Mouse (Mus musculus): ENCODE measurements at regions not wholly inside any gene's neighbourhood (a gene's known extent, or its start where the extent isn't known, plus 50 kb on each side); places are given as distances from the start of the nearest gene placed in this dataset.
"Not testable (repeated sequence)": the region's sequence is repeated elsewhere in the genome, so short reads cannot be mapped to it uniquely, and the experiment has no call there.

DNA sequence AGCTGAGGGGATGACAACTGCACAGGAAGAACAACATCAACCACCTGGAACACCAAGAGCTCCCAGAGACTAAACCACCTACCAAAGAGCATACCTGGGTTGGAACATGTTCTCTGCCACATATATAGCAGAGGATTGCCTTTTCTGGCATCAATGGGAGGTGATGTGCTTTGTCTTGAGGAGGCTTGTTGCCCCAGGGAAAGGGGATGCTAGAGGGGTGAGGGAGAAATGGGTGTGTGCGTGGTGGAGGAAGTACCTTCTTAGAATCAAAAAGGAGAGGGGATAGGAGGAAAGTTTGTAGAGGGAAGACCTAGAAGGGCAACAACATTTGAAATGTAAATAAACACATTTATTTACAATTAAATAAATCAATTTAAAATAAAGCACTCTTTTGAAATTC, 358.5 kb upstream of the Pfkp start:
- Histone ChIP-seq H3K4me1 (replicated peaks; ENCODE audit: low read depth, low read length) (peaks cover 7% of the 10 kb centered on the region), H3K27me3 (ENCODE audit: insufficient read depth, low read length) (no peaks in the 10 kb centered on the region), H3K4me3 (replicated peaks; ENCODE audit: low read length) (no peak overlapping the region), H3K9me3 (ENCODE audit: low read length) (no peaks in the 10 kb centered on the region), H3K36me3 (ENCODE audit: insufficient read depth, low read length) (no peaks in the 10 kb centered on the region)
- TF ChIP-seq POU5F1 (IDR thresholded peaks at IDR 0.05; ENCODE audit: borderline replicate concordance, low read length) = no peak
- no peak for TF ChIP-seq CTCF (conservative IDR thresholded peaks at IDR 0.05; ENCODE audit: low read length)
- TF ChIP-seq NANOG (IDR thresholded peaks at IDR 0.05; ENCODE audit: borderline replicate concordance, low read length) = no peak

DNA sequence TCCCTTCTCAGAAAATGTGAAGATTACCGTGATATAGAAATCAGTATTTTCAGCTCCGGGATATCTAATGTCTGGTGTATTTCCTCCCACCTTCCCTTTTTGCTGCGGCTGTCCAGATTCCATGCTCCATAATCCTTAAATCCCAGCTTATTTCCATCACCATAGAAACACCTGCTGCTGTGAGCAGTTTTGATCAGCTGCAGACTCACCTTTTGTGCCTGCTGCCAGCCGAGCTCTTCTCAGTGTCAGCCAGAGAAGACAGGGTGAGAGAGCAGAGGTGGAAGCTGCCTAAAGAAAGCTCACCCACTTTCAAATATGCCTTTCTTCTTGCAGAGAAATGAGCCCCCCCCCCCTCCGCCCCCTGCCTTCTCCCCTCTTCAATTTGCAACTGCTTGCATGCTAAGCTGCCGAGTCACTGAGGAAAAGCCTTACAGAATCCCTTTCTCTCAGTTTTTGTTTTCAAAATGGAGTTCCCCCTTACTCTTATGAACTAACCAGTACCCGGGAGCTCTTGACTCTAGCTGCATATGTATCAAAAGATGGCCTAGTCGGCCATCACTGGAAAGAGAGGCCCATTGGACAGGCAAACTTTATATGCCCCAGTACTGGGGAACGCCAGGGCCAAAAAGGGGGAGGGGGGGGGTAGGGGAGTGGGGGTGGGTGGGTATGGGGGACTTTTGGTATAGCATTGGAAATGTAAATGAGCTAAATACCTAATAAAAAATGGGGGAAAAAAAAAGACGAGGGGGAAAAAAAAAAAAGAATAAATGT, 350.1 kb upstream of the Pfkp start:
- not testable (repeated sequence) for H3K4me1 ChIP-seq (replicated peaks; ENCODE audit: low read depth, low read length); H3K4me3 ChIP-seq (replicated peaks; ENCODE audit: low read length); H3K36me3 ChIP-seq (ENCODE audit: insufficient read depth, low read length); H3K9me3 ChIP-seq (ENCODE audit: low read length); H3K27me3 ChIP-seq (ENCODE audit: insufficient read depth, low read length)

DNA sequence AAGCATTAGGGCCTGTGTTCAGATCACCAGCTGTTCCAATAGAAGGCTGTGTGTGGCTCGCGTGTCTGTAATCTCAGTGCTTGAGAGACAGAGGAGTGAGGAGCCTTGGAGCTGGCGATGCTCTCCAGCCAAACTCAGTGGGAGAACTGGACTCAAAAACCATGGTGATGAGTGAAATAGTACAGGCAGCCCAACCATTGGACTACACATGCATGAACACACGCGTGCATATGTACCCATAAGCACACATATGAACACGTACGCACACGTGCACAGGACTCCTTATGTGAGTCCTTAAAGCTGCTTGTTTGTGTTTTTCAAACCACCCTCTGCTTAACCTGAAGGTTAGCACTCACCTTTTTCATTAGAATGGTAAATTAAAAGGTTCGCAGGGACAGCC, 349.5 kb upstream of the Pfkp start:
- no peaks in the 10 kb centered on the region for H3K36me3 ChIP-seq (ENCODE audit: insufficient read depth, low read length)
- H3K27me3 ChIP-seq (ENCODE audit: insufficient read depth, low read length) = no peaks in the 10 kb centered on the region
- H3K4me1 ChIP-seq (replicated peaks; ENCODE audit: low read depth, low read length) = peaks cover 6% of the 10 kb centered on the region; the same call in 1 of the 2 replicates
- no peaks in the 10 kb centered on the region for H3K9me3 ChIP-seq (ENCODE audit: low read length)
- no peak overlapping the region for H3K4me3 ChIP-seq (replicated peaks; ENCODE audit: low read length)
- TF ChIP-seq NANOG (IDR thresholded peaks at IDR 0.05; ENCODE audit: borderline replicate concordance, low read length) = no peak
- TF ChIP-seq POU5F1 (IDR thresholded peaks at IDR 0.05; ENCODE audit: borderline replicate concordance, low read length) = no peak
- no peak for TF ChIP-seq CTCF (conservative IDR thresholded peaks at IDR 0.05; ENCODE audit: low read length)

DNA sequence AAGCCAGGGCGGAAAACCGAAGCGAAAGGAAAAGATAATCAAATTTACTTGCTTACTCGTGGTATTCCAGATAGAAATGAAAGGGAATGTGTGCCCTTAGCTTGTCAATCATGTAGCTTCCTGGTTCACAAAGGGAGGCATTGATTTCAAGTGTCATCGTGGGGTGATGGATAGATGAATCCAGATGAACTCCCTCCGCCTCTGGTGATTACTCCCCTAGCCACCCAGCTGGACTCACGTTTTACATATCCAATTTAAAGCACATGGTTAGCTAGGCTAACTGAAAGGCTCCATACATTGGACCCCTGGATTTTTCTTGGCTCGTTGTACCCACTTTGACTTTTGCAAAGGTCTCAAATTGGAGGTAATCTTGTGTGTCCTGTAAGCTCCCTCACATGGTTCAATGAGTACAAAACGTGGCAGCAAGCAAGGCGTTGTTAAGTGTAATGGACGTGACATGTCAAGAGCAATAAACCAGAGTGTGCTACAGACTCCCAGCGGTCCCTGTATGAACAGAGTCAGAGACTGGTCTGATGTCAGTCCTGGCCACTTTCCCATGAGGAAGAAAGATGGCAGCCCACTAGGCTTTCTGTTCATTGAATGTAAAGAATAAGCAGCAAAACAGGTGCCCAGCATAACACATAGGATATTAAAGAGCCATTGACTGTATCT, 343.9 kb upstream of the Pfkp start:
- TF ChIP-seq CTCF (conservative IDR thresholded peaks at IDR 0.05; ENCODE audit: low read length) (no peak), POU5F1 (IDR thresholded peaks at IDR 0.05; ENCODE audit: borderline replicate concordance, low read length) (no peak), NANOG (IDR thresholded peaks at IDR 0.05; ENCODE audit: borderline replicate concordance, low read length) (no peak)
- Histone ChIP-seq H3K9me3 (ENCODE audit: low read length) (no peaks in the 10 kb centered on the region), H3K36me3 (ENCODE audit: insufficient read depth, low read length) (no peaks in the 10 kb centered on the region), H3K27me3 (ENCODE audit: insufficient read depth, low read length) (no peaks in the 10 kb centered on the region), H3K4me3 (replicated peaks; ENCODE audit: low read length) (no peak overlapping the region), H3K4me1 (replicated peaks; ENCODE audit: low read depth, low read length) (peaks cover 13% of the 10 kb centered on the region)

DNA sequence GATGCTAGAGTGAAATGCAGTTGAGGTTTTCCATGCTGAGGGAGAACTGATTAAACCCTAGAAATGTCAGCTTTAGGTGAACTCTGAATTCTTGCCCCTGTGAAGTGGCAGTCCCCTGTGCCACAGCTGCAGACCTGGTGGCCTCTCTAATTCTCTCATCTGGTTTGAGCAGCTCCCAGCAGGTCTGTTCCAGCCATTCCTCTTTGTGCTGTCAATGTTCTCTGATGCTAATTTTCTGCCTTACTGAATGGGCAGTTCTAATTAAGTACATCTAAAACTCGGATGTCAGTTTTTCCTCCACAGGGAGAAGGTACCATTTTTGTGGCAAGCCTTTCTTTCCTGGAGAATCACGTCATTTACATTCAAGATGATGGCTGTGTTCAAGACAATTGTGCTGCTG, 343.1 kb upstream of the Pfkp start:
- Histone ChIP-seq H3K4me1 (replicated peaks; ENCODE audit: low read depth, low read length) (peaks cover 13% of the 10 kb centered on the region), H3K9me3 (ENCODE audit: low read length) (no peaks in the 10 kb centered on the region), H3K27me3 (ENCODE audit: insufficient read depth, low read length) (no peaks in the 10 kb centered on the region), H3K36me3 (ENCODE audit: insufficient read depth, low read length) (no peaks in the 10 kb centered on the region), H3K4me3 (replicated peaks; ENCODE audit: low read length) (no peak overlapping the region)
- TF ChIP-seq CTCF (conservative IDR thresholded peaks at IDR 0.05; ENCODE audit: low read length) = no peak

DNA sequence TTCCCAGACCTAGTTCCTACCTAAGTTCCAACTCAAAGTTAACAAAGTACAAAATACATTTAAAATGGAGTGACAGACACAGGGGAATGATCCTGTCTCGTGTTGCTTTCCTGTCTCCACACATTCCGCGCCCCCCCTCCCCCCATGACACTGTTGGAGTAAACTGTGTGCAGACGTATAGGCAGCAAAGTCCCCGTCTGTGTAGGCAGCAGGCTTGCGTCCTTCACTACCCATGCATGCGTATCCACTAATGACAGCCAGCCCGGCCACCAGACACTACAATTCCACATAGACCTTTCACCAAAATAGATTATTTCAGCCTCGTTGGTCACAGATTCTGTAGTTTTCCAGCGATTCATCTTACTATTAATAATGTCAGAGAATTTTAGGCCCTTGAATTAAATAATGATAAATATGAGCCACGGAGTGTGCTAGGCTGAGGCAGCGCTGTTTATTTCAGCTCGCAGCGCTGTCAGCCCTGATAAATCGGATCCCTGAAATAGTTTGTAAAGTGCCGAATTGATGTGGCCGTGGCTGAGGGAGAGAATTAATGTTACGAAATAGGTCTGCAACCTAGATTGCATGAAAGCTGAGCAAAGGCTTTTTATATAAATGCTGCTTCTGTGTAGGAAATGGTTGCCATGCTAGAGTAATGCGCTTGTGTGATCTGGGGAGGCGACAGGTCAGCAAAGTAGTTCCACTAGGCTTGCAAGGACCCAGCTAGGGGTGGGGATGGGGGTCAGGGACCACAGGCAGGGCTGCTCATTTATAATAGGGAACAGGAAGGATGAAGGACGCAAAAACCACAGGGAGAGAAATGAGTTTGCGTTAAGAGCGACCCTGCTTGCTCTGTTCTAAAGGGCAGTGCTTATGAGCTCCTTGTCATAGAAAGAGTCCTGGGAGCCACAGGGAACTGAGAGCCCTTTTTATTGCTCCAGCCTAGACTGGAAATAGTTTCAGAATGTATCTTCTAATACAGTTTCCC, 336.7 kb upstream of the Pfkp start:
- Histone ChIP-seq H3K4me3 (replicated peaks; ENCODE audit: low read length) (no peak overlapping the region), H3K36me3 (ENCODE audit: insufficient read depth, low read length) (no peaks in the 10 kb centered on the region), H3K27me3 (ENCODE audit: insufficient read depth, low read length) (no peaks in the 10 kb centered on the region), H3K4me1 (replicated peaks; ENCODE audit: low read depth, low read length) (no peaks in the 10 kb centered on the region), H3K9me3 (ENCODE audit: low read length) (peaks cover 12% of the 10 kb centered on the region)
- TF ChIP-seq NANOG (IDR thresholded peaks at IDR 0.05; ENCODE audit: borderline replicate concordance, low read length) = no peak
- no peak for TF ChIP-seq POU5F1 (IDR thresholded peaks at IDR 0.05; ENCODE audit: borderline replicate concordance, low read length)
- no peak for TF ChIP-seq CTCF (conservative IDR thresholded peaks at IDR 0.05; ENCODE audit: low read length)

DNA sequence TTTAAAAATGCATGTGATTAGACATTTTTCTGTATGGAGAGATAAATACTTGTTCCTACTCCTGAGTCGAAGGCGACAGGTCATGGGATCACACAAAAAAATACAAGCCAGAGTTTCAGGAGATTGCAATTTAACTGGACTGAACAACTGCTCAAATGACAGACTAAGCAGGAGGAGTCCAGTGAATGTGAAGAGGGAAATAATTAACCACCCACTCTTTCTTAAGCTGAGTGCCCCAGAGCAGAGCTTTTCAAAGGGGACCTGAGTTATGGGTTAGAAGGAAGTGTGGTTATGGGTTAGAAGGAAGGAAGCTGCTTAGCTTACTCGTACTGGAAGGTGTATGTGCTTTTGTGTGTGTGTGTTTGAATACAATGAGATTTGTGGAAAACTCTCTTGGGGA, 307.1 kb upstream of the Pfkp start:
- H3K9me3 ChIP-seq (ENCODE audit: low read length) = peaks cover 8% of the 10 kb centered on the region
- H3K4me3 ChIP-seq (replicated peaks; ENCODE audit: low read length) = no peak overlapping the region
- no peaks in the 10 kb centered on the region for H3K27me3 ChIP-seq (ENCODE audit: insufficient read depth, low read length)
- no peaks in the 10 kb centered on the region for H3K36me3 ChIP-seq (ENCODE audit: insufficient read depth, low read length)
- TF ChIP-seq NANOG (IDR thresholded peaks at IDR 0.05; ENCODE audit: borderline replicate concordance, low read length) = no peak
- TF ChIP-seq CTCF (conservative IDR thresholded peaks at IDR 0.05; ENCODE audit: low read length) = no peak
- no peak for TF ChIP-seq POU5F1 (IDR thresholded peaks at IDR 0.05; ENCODE audit: borderline replicate concordance, low read length)
- no peaks in the 10 kb centered on the region for H3K4me1 ChIP-seq (replicated peaks; ENCODE audit: low read depth, low read length)

DNA sequence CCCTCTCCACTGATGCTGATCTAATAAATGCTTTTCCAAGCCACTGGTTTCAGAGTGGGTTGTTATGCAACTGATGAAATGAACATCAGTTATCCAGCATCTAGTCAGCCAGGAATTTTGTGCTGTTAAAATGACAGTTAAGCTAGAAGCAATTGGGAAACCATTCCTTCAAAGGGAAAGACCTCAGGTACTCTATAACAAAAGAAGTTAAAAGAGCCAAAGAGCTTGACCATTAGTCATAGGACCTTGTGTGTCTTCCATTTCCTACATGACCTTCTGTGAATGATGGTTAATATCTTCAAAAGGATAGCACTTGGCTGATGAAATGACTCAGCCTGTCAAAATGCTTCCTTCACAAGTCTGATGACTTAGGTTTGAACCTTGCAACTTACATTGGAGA, 275.6 kb upstream of the Pfkp start:
- Histone ChIP-seq H3K9me3 (ENCODE audit: low read length) (peaks cover 23% of the 10 kb centered on the region), H3K4me1 (replicated peaks; ENCODE audit: low read depth, low read length) (peaks cover 13% of the 10 kb centered on the region), H3K36me3 (ENCODE audit: insufficient read depth, low read length) (no peaks in the 10 kb centered on the region), H3K27me3 (ENCODE audit: insufficient read depth, low read length) (peaks cover 7% of the 10 kb centered on the region; the same call in 1 of the 2 replicates), H3K4me3 (replicated peaks; ENCODE audit: low read length) (no peak overlapping the region)
- TF ChIP-seq CTCF (conservative IDR thresholded peaks at IDR 0.05; ENCODE audit: low read length) = no peak
- TF ChIP-seq NANOG (IDR thresholded peaks at IDR 0.05; ENCODE audit: borderline replicate concordance, low read length) = no peak
- TF ChIP-seq POU5F1 (IDR thresholded peaks at IDR 0.05; ENCODE audit: borderline replicate concordance, low read length) = no peak
